Mouse (Mus musculus): ENCODE data around the gene Aim2.
A peak's percentile ranks its signal among the peaks of the same experiment; 100 is the strongest.

Gene Aim2

DNA sequence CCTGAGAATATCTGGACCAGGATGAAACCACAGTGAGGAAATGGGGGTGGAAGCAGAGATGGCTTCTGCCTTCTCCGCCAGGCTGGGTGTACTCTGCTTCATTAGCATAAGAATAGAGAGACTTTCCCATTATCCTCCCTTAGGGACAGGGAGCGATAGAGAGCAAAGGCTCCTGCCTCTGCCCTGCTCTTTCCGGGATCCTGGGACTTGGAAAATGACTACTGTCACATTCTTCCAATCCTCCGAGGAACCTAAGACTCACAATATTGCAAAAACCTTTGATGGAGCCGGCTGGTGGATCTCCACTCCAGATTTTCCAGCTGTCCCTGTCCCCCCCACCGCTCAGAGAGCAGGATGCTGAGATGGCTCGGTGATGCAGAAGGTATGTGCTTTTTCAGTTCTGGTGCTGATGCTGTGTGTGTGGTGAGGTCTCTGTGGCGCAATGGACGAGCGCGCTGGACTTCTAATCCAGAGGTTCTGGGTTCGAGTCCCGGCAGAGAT lies 39.3 kb downstream of the Aim2 start:
- DNase-seq (ENCODE audit: low read depth, low spot score): peak; percentile 60

DNA sequence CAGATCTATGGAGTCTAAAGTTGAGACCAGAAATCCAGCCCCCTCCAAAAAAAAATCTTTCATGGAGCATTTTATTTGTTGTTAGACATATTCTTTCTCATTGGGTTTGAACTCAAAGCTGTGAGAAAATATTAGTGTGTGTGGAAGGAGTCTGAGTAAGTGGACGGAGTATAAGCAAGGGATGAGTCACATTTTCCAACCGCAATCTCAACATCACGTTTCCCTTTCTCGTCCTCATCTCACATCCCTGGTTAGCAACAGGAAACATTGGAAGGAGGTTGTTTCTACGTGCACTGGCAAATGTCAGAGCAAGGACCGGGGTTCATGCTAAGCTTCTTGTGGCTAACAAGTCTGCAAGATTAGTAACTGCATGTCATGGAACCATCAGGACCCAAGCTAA lies 41.1 kb downstream of the Aim2 start:
- DNase-seq (ENCODE audit: low read depth, low spot score): no peak

DNA sequence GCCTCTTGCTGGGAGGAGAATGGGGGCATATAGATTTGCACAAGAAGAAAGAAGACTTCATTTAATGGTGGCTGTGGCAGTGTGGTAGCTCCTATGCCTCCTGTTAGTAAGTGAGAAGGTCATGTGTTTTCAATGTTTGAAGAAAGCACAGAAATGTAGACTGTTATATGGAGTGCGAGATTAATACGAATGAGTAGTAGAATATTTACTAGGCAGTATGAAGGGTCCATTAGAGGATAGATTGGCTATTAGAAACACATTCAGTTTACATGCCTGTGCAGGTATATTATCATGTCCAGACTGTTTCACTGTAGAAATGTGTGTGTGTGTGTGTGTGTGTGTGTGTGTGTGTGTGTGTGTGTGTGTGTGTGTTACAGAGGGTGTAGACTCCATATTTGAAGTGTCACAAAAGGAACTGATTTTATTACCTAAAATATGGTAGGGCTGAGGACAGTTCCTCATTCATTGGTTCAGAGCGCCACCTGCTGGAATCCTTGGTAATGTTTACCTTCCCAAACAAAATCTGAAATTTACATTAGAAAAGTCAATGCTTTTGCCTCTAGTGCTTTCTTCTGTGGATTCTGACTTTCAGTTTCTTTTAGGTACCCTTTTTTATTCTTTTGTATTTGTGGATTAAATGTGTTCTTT lies 47.8 kb downstream of the Aim2 start:
- peak; percentile 59 for DNase-seq (ENCODE audit: low read depth, low spot score)

DNA sequence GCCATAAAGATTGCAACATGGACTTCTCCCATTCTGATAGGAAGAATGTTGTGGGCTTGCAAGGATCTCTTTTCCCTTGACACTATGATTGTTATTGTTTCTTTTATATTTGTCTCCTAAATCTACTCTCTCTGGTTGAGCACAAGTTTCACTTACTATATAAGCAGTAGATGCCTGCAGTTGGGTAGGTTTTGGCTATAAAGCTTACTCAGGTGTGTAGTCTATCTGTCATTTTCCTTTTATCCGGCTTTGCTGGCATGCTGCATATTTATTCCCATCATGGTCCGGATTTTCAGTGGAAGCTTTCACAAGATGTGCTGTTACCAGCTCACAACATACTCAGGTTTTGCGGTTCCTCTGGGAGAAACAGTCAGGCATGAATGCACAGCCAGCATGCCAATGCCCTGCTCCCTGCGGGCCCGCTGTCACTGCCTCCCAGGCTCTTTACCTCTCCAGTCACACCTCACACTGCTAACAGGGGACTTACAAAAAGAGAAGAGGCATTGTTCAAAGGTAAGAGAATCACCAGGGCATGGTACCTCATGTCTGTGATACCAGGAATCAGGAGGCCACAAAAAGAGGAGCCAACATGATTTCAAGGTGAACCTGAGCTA lies 54.1 kb downstream of the Aim2 start:
- no peak for DNase-seq (ENCODE audit: low read depth, low spot score)

DNA sequence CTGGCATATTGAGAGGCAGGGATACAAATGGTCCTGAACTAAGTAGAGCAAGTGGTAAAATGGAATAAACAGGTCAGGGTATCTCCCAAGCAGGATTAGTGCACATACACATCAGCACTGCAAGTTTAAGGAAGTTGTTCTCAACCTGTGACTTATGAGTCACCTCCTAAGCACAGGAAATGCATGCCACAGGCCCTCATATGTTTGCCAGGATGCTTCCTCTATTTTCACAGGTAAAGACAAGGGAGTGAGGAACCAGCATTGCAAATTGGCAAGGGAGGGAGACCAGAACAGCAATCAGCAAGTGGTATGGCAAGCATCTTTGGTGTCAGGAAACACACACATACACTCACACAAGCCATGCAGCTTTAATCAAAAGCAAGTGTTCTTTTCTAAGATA lies 58.4 kb downstream of the Aim2 start:
- no peak for DNase-seq (ENCODE audit: low read depth, low spot score)

DNA sequence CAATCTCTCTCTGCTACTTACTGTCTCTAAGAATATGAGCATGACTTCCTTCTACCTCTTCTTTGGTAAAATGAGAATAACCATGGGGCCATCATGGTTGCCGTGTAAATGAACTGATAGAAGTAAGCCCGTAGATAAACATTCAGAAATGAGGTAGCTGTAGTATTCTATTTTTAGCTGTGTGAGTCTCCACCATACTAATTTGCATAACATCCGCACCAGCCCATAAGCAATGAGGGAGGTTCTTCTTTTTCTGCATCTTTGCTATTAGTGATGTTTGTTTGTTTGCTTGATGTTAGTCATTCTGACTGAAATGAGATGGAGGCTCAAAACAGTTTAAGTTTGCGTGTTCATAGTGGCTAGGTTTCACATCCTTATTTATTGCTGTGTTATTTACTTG lies 61.2 kb downstream of the Aim2 start:
- no peak for DNase-seq (ENCODE audit: low read depth, low spot score)

DNA sequence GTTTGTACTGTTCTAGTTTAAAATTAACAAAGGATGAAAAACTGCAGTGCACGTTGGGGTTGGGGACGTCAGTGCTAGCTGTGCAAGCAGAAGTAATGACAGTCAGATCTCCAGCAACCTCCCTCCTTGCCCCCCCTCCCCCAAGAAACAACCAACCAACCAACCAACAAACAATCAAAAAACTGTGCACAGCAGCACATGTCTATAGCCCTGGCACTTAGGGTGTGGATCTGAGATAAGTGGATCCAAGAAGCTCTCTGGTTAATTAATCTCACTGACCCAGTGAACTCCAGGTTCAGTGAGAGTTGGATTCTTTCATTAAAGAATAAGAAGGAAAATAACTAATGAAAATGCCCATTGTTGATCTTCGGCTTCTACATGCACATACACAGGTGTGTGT lies 64.0 kb downstream of the Aim2 start:
- DNase-seq (ENCODE audit: low read depth, low spot score): no peak

DNA sequence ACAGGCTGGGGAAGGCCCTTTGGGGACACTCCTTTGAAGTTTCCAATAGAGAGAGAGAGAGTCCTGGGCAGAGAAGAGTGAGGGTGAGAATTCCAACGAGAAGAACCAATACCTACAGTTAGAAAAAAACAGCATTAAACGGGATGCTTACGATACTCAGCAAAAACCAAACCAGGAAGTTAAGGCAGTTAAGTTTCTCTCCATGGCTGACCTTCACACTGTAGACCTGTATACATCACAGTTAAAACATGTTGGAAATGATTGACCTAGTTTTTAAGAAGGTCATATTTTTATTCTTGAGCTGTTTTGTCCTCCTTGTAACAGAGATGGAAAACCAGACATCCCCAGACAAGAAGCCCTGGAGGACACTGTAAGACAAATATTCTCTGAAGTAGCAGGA lies 67.8 kb downstream of the Aim2 start:
- DNase-seq (ENCODE audit: low read depth, low spot score): no peak

DNA sequence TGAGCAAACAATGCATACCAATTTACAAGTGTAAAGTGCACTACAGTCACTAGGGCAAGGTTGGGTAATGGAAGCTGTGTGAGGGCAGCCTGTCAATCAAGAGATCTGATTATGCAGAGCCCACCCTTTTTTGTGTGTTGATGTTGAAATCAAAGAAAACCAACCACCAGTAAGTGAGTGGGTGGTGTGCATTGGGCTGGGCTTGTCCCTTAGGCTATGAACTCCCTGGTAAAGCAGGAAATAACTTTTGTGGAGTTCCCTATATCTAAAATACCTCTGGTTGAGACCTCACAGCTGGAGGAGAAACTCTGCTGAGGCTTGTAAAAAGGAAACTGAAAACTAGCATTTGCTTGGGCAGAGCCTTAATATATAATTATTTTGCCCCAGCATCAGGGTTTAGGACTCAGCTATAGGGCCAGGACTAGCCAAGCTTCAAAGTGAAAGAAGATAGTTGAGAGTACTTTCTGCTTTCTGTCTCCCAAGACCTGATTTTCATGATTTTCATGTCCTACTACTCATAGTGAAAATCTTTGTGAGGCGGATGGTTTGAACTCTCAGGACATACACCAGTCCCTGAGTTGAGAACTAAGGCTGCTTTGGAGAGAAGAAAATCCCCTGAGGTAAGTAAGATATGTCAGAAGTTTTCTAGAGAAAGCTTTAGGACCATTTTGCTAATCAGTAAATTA lies 68.4 kb downstream of the Aim2 start:
- no peak for DNase-seq (ENCODE audit: low read depth, low spot score)

DNA sequence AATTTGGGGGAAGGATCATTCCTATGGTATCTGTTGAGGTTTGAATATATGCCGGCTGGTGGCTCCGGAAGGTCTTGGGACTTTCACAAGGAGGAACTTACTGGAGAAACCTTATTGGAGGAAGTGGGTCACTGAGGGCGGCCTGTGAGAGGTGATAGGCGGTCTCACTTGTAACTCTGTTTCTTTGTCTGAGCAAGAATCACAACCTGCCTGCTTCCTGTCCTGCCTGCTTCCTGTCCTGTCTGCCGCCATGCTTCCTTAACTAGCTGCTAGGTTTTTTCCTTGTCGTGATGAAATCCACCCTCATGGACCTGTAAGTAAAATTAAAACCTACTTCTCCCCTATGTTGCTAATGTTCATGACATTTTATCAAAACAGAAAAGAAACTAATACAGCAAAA lies 69.7 kb downstream of the Aim2 start:
- no peak for DNase-seq (ENCODE audit: low read depth, low spot score)

DNA sequence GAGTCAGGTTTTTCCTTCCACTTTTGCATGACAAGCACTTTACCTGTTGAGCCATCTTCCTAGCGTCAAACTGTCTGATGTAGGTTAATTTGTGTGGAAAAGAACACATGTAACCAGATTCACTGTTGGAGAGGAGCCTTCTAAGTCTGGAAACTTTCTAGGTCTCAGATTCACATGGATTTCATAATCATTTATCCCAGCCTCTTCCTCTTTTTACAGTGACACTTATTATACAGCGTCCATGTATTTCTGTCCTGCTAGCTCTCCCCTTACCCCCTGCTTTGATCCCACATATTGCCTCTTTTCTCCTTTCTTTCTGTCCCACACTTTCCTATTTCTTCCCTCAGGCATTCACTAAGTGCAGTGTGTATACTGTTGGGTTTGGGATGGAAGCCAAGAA lies 75.7 kb downstream of the Aim2 start:
- DNase-seq (ENCODE audit: low read depth, low spot score): no peak

DNA sequence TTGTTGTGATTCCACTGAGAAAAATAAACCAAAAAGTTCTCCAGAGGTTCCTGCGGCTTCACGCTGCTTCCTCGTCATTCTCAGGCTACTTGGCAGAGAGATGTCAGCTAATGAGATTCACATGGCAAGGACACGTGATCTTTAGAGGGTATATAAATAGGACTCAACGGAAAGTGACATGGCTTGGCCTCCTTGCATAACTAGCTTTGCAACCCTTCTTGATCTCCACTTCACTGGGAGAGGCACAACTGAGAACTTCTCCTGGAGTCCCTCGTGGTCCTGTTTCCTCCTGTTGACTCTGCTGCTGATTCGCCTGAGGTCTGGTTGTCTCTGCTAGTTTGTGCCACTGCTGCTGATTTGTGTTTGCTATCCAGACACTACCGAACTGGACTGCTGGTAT lies 76.7 kb downstream of the Aim2 start:
- no peak for DNase-seq (ENCODE audit: low read depth, low spot score)

DNA sequence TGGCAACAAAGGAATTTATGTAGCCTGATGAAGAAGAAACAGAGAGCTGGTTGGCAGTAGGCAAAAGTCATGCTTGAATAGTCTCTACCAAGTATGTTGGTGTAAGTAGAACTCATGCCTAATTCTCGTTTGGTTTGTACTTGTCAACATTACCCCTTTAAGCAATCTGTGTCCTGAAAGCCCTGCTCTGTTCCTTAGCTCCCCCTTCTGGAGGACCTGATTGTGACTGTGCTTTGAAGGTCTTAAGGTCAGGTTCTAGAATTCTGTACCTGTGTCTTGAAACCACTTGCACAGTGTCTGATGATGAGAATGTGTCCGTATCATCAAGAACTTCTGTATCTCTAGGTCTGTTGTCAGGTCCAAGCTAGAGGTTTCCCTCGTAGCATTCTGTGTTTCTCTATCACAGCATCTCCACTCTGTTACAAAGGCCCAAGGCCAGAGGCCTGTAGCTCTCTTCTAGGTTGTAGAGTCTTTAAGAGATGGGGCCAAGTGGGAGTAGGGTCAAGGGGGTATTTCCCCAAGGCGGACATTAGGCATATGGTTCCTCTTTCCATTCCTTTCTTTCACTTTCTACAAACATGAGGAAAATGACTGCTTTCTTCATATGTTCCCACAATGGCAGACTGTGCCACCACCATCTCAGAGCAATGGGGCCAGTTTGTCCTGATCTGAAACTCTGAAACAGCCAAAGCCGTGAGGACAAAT lies 79.5 kb downstream of the Aim2 start:
- no peak for DNase-seq (ENCODE audit: low read depth, low spot score)

DNA sequence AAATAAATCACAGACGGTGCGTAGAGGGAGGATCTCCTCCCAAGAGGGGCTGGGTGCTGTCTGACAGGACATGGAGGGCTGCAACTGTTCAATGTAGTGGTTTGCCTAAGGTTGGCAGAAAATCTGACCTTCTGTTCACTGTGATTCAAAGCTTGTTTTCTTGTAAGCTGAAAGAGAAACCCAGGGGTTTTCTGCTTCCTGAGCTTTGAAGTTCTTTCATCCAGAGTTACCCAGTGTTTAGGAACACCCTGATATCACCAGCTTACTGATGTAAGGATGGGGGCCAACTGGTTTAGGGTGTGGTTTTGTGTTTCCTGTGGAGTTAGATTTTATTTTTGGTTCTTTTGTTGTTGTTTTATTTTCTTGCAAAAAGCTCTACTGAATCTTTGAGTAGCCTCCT lies 81.7 kb downstream of the Aim2 start:
- no peak for DNase-seq (ENCODE audit: low read depth, low spot score)

DNA sequence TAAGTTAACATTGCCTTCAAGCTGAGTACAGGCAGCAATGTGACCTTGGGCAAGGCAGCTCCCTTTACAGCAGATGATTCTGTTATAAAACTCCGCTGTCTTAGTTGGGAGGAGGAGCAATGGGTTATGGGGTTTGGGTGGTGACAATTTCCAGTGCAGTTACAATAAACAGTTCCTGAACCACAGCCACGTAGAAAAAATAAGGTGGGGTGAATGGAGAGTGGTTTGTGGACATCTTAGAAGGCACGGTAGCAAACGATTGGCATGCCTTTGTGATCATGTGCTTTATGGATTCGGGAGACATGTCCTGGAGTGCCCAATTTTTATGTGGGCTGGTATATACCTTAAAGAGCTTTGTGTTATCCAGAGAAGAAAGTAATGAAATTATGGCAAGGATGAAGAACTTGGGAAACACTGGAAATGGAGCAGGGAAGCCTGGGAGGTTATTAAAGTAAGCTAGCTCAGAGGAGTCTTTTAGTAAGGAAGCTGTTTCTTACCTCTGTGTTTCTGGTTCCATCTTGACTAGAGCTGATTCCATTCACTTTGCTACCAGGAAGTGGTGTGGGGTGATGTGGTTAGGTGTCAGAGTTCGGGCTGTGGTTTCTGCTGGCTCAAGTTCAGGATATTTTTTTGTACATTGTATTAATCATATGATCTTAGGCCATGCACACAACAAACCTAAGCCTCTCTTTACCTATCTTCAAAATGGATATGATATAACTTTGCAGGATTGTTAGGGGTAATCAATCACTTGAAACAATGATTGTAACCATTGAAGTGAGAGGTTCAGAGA lies 86.7 kb downstream of the Aim2 start:
- no peak for DNase-seq (ENCODE audit: low read depth, low spot score)

DNA sequence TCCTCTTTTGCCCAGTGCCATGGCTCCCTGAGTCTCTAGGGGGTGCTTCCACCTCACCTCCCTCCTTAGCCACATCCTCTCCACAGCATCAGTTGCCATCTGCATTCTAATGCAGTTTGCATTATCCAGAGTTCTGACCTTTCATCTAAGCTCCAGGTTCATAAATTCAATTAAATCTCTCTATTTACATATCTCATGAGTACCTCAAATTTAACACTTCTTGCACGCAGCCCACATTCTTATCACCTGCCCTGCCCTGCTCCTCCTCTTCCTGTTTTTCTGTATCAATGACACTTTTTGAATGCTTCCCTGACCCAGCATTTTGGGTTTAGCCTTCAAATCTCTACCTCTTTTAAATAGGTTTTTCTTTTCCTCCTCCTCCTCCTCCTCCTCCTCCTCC lies 90.0 kb downstream of the Aim2 start:
- no peak for DNase-seq (ENCODE audit: low read depth, low spot score)

DNA sequence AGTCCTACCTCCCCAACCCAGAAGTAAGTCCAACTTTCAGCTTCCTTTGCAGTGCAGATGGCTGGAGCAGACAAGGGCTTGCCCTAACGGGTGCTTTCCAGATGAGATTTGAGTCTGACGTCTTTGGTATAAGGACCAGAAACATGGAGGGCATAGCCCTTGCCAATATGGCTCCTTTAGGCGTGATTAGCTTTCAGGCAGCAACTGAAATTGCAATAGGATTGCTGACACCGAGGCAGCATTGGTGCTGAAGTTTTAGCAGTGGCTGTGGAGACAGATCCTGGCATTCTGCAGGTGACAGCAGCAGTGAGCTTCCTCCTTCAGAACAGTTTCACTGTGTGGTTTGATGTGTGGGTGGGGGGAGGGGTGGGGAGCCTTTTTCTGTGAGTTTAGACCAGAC lies 90.5 kb downstream of the Aim2 start:
- no peak for DNase-seq (ENCODE audit: low read depth, low spot score)

DNA sequence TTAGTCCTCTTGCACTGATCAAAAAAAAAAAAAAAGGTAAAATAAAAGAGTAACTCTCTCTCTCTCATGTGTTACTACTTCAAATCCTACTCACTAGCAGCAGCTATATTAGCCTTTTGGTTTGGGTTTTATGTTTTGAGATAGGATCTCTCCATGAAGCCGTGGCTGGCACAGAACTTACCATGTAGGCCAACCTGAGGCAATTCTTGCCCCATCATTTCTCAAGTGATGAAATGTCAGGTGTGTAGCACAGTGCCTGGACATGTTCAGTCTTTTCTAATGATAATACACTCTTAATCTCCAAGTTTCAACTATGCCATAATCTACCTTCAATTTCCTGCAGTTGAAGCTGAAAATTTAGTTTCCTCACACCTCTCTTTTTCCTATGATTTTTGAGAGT lies 92.4 kb downstream of the Aim2 start:
- DNase-seq (ENCODE audit: low read depth, low spot score): no peak

DNA sequence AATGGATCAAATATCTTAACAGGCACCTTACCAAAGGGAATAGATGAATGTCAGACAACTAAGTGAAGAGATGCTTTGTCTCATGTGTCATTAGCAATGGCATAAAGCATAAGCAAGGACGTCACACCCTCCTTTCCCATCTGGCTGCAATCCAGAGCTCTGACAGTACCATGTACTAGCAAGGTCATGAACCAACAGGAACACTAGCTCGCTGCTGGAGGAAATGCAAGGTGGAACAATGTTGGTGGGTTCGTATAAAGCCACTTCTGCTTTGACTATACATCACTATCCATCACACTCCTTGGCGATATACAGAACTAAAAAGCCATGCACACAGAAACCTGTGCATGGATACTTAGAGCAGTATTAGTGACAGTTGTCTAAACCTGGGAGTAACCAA lies 96.4 kb downstream of the Aim2 start:
- no peak for DNase-seq (ENCODE audit: low read depth, low spot score)

DNA sequence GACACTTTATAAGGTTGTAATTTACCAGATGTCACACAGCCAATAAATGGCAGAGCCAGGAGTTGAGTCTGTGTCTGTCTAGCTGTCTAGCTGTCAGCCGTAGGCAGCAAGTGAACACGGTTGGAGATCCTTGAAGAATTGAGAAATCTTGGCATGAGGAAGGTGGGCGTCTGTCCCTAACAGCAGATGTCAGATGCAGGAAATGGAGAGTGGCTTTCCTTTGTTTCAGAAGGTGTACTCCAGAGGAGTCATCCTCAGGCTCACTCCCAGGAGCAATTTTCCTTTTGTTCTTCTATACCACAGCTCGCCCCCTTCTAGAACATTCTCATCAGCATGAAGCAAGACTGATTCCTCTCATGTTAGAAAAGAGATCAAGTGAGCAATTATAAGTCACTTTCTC lies 99.9 kb downstream of the Aim2 start:
- DNase-seq (ENCODE audit: low read depth, low spot score): no peak

DNA sequence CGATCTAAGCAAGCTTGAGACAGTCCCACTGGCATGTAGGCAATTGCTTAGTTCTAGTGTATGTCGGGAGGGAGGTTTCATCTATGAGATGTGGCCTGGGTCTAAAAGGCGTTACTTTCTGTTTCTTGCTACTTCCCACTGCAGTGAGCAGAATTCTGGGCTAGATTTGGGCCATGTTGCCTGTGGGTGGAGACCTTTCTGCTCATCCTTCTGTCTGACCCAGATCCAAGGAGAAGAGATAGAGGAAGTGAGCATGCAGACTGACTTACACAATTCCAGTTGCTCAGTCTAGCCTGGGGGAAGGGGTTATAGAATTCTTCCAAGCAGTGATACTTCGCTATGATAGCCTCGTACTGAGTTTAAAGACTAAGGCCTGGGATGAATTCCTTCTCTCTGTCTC lies 101.0 kb downstream of the Aim2 start:
- DNase-seq (ENCODE audit: low read depth, low spot score): no peak
